Mouse (Mus musculus) bone marrow, adult 2 months (tissue): ENCODE data around the gene Pikfyve.

ENCODE experiments used
- CTCF ChIP-seq: fragments of 200-500 bp; IDR thresholded peaks from 2 replicates; pipeline ENCODE4 v1.5.1; 2011; ENCODE audit warnings: low read length, control low read depth; ENCODE audit not compliant: control insufficient read depth, insufficient read depth
- POLR2A ChIP-seq: fragments of 200-500 bp; IDR thresholded peaks from 2 replicates; pipeline ENCODE4 v1.6.1; 2011; ENCODE audit warnings: low read depth, mild to moderate bottlenecking, control low read depth, low read length, borderline replicate concordance; ENCODE audit not compliant: control insufficient read depth

- TF ChIP-seq CTCF (no peak), POLR2A (no peak)
Measured at GRCm38 (mm10) chr1:65315022-65315407, 128.5 kb downstream of the Pikfyve start.
